Mouse (Mus musculus): ENCODE data around the gene Tecr. TPM values are rescaled to one million over a fixed set of nuclear protein-coding genes. Genes with fewer than 3 reads are reported as not detected.

The Tecr gene
- polyA plus RNA-seq, 1 experiment from 2014 or later, result 541 TPM

GRCm38 (mm10) chr8:83638856-83639255 is 31.1 kb upstream of the Tecr start:
- no peak for ATAC-seq (ENCODE audit: low FRiP score)
- Histone ChIP-seq H3K27me3 (peaks cover 4% of the 10 kb centered on the region; the same call in 1 of the 2 replicates), H3K4me1 (no peaks in the 10 kb centered on the region), H3K4me3 (replicated peaks) (no peak overlapping the region), H3K36me3 (replicated peaks) (no peaks in the 10 kb centered on the region), H3K4me2 (no peak overlapping the region), H3K9ac (no peak overlapping the region), H3K27ac (no peak overlapping the region), H3K9me3 (peaks cover 5% of the 10 kb centered on the region)
- 77% methylated on average over 4 of the region's 4 CpGs for WGBS

GRCm38 (mm10) chr8:83632083-83632707 is 24.4 kb upstream of the Tecr start:
- Histone ChIP-seq H3K4me2 (no peak overlapping the region), H3K27me3 (peaks cover 4% of the 10 kb centered on the region; the same call in 1 of the 2 replicates), H3K27ac (no peak overlapping the region), H3K4me3 (replicated peaks) (no peak overlapping the region), H3K9ac (no peak overlapping the region), H3K4me1 (no peaks in the 10 kb centered on the region), H3K9me3 (peaks cover 5% of the 10 kb centered on the region), H3K36me3 (replicated peaks) (no peaks in the 10 kb centered on the region)
- WGBS, result 82% methylated on average over 7 of the region's 7 CpGs
- no peak for ATAC-seq (ENCODE audit: low FRiP score)

- H3K9ac ChIP-seq, result no peak overlapping the region
- no peak overlapping the region for H3K4me2 ChIP-seq
- H3K27ac ChIP-seq, result no peak overlapping the region
- WGBS, result 90% methylated on average over 6 of the region's 6 CpGs
- no peaks in the 10 kb centered on the region for H3K9me3 ChIP-seq
- H3K27me3 ChIP-seq, result no peaks in the 10 kb centered on the region
- H3K4me3 ChIP-seq (replicated peaks), result no peak overlapping the region
- H3K36me3 ChIP-seq (replicated peaks), result no peaks in the 10 kb centered on the region
- peaks cover 4% of the 10 kb centered on the region; the same call in 1 of the 2 replicates for H3K4me1 ChIP-seq
- no peak for ATAC-seq (ENCODE audit: low FRiP score)
Observed at GRCm38 (mm10) chr8:83625676-83626299, 18.0 kb upstream of the Tecr start.

- H3K9me3 ChIP-seq, result no peaks in the 10 kb centered on the region
- 37% methylated on average over 3 of the region's 3 CpGs for WGBS
- no peak for ATAC-seq (ENCODE audit: low FRiP score)
- H3K9ac ChIP-seq, result no peak overlapping the region
- no peaks in the 10 kb centered on the region for H3K27me3 ChIP-seq
- H3K4me1 ChIP-seq, result peaks cover 4% of the 10 kb centered on the region; the same call in 1 of the 2 replicates
- no peak overlapping the region for H3K4me3 ChIP-seq (replicated peaks)
- no peak overlapping the region for H3K27ac ChIP-seq
- no peaks in the 10 kb centered on the region for H3K36me3 ChIP-seq (replicated peaks)
- H3K4me2 ChIP-seq, result no peak overlapping the region
Observed at GRCm38 (mm10) chr8:83624739-83625138, 17.0 kb upstream of the Tecr start.

GRCm38 (mm10) chr8:83623549-83623948 is 15.8 kb upstream of the Tecr start:
- Histone ChIP-seq H3K9me3 (no peaks in the 10 kb centered on the region), H3K36me3 (replicated peaks) (no peaks in the 10 kb centered on the region), H3K27ac (no peak overlapping the region), H3K4me1 (peaks cover 4% of the 10 kb centered on the region; the same call in 1 of the 2 replicates), H3K4me3 (replicated peaks) (no peak overlapping the region), H3K9ac (no peak overlapping the region), H3K4me2 (no peak overlapping the region), H3K27me3 (no peaks in the 10 kb centered on the region)
- ATAC-seq (ENCODE audit: low FRiP score), result no peak
- WGBS, result 92% methylated on average over 7 of the region's 7 CpGs

GRCm38 (mm10) chr8:83622389-83622989 is 14.7 kb upstream of the Tecr start:
- H3K27ac ChIP-seq, result no peak overlapping the region

GRCm38 (mm10) chr8:83621691-83622388 is 14.1 kb upstream of the Tecr start:
- peak; percentile 66; the same call in 1 of the 2 replicates for ATAC-seq (ENCODE audit: low FRiP score)
- Histone ChIP-seq H3K4me2 (peak overlapping the region; percentile 78), H3K27ac (no peak overlapping the region), H3K36me3 (replicated peaks) (no peaks in the 10 kb centered on the region), H3K27me3 (no peaks in the 10 kb centered on the region), H3K4me1 (peaks cover 4% of the 10 kb centered on the region; the same call in 1 of the 2 replicates), H3K9me3 (no peaks in the 10 kb centered on the region), H3K4me3 (replicated peaks) (peak overlapping the region; percentile 43), H3K9ac (peak overlapping the region; percentile 58)
- 62% methylated on average over 15 of the region's 15 CpGs for WGBS

More at GRCm38 (mm10) chr8:83622389-83622989, 14.7 kb upstream of the Tecr start:
- H3K4me1 ChIP-seq, result peaks cover 4% of the 10 kb centered on the region; the same call in 1 of the 2 replicates
- peak overlapping the region; percentile 58 for H3K9ac ChIP-seq
- 10% methylated on average over 23 of the region's 23 CpGs for WGBS
- H3K27me3 ChIP-seq, result no peaks in the 10 kb centered on the region
- peak overlapping the region; percentile 78 for H3K4me2 ChIP-seq
- ATAC-seq (ENCODE audit: low FRiP score), result peak; percentile 94
- H3K36me3 ChIP-seq (replicated peaks), result no peaks in the 10 kb centered on the region
- H3K4me3 ChIP-seq (replicated peaks), result peak overlapping the region; percentile 43
- no peaks in the 10 kb centered on the region for H3K9me3 ChIP-seq

GRCm38 (mm10) chr8:83619568-83620285 is 12.0 kb upstream of the Tecr start:
- H3K9ac ChIP-seq, result no peak overlapping the region
- H3K27ac ChIP-seq, result no peak overlapping the region
- no peaks in the 10 kb centered on the region for H3K36me3 ChIP-seq (replicated peaks)
- no peaks in the 10 kb centered on the region for H3K9me3 ChIP-seq
- no peak overlapping the region for H3K4me3 ChIP-seq (replicated peaks)
- H3K27me3 ChIP-seq, result no peaks in the 10 kb centered on the region
- no peak for ATAC-seq (ENCODE audit: low FRiP score)
- H3K4me2 ChIP-seq, result no peak overlapping the region
- WGBS, result 90% methylated on average over 9 of the region's 9 CpGs
- H3K4me1 ChIP-seq, result peaks cover 4% of the 10 kb centered on the region; the same call in 1 of the 2 replicates

GRCm38 (mm10) chr8:83618566-83618965 is 10.8 kb upstream of the Tecr start:
- Histone ChIP-seq H3K9ac (no peak overlapping the region), H3K36me3 (replicated peaks) (peaks cover 9% of the 10 kb centered on the region), H3K27ac (no peak overlapping the region), H3K9me3 (no peaks in the 10 kb centered on the region), H3K4me3 (replicated peaks) (no peak overlapping the region), H3K4me2 (no peak overlapping the region), H3K27me3 (no peaks in the 10 kb centered on the region), H3K4me1 (peaks cover 4% of the 10 kb centered on the region; the same call in 1 of the 2 replicates)
- 94% methylated on average over 2 of the region's 2 CpGs for WGBS
- no peak for ATAC-seq (ENCODE audit: low FRiP score)

GRCm38 (mm10) chr8:83617111-83617510 is 9.3 kb upstream of the Tecr start:
- peaks cover 1% of the 10 kb centered on the region; the same call in 1 of the 2 replicates for H3K4me1 ChIP-seq
- no peaks in the 10 kb centered on the region for H3K27me3 ChIP-seq
- 85% methylated on average over 2 of the region's 2 CpGs for WGBS
- H3K4me3 ChIP-seq (replicated peaks), result no peak overlapping the region
- H3K4me2 ChIP-seq, result no peak overlapping the region
- H3K27ac ChIP-seq, result no peak overlapping the region
- H3K9me3 ChIP-seq, result no peaks in the 10 kb centered on the region
- peaks cover 23% of the 10 kb centered on the region for H3K36me3 ChIP-seq (replicated peaks)
- H3K9ac ChIP-seq, result no peak overlapping the region
- ATAC-seq (ENCODE audit: low FRiP score), result no peak

- Histone ChIP-seq H3K9ac (no peak overlapping the region), H3K4me1 (no peaks in the 10 kb centered on the region), H3K27ac (no peak overlapping the region), H3K4me2 (no peak overlapping the region), H3K27me3 (no peaks in the 10 kb centered on the region), H3K9me3 (no peaks in the 10 kb centered on the region), H3K4me3 (replicated peaks) (no peak overlapping the region), H3K36me3 (replicated peaks) (peaks cover 28% of the 10 kb centered on the region)
- no peak for ATAC-seq (ENCODE audit: low FRiP score)
Observed at GRCm38 (mm10) chr8:83616625-83617024, 8.9 kb upstream of the Tecr start.

GRCm38 (mm10) chr8:83613695-83614094 is 5.9 kb upstream of the Tecr start:
- 94% methylated on average over 4 of the region's 4 CpGs for WGBS

More at GRCm38 (mm10) chr8:83613695-83614094, 5.9 kb upstream of the Tecr start:
- Histone ChIP-seq H3K27ac (no peak overlapping the region), H3K4me1 (peaks cover 20% of the 10 kb centered on the region), H3K4me2 (no peak overlapping the region), H3K9me3 (no peaks in the 10 kb centered on the region), H3K36me3 (replicated peaks) (peaks cover 48% of the 10 kb centered on the region), H3K27me3 (no peaks in the 10 kb centered on the region), H3K4me3 (replicated peaks) (no peak overlapping the region), H3K9ac (no peak overlapping the region)
- no peak for ATAC-seq (ENCODE audit: low FRiP score)

Data from forebrain, embryonic 12.5 days (tissue).